Mouse (Mus musculus) MEL (cell line): Measurements from ENCODE around the gene Taar1. TPM values are rescaled to one million over a fixed set of nuclear protein-coding genes. Genes with fewer than 3 reads are reported as not detected.

ENCODE experiments used
- DNase-seq: peaks from one replicate; pipeline ENCODE4 v3.0.0; 2011; ENCODE audit warnings: low read depth, low spot score
- H3K27ac ChIP-seq: 2 replicates; pipeline ENCODE4 v1.5.1; 2012; ENCODE audit warnings: low read depth, mild to moderate bottlenecking, control low read depth, low read length, moderate library complexity; ENCODE audit not compliant: control insufficient read depth
- H3K27me3 ChIP-seq, 2 experiments: fragments of 150-350 bp in 1 of 2; sonication (generic) in 1 of 2; 2 replicates each; pipeline ENCODE4 v1.6.1; 2012; ENCODE audit warnings: low read length in 2 of 2, mild to moderate bottlenecking in 2 of 2, improper control_type of control experiment in 1 of 2, moderate library complexity in 1 of 2; ENCODE audit not compliant: insufficient read depth in 2 of 2, control insufficient read depth in 1 of 2
- H3K36me3 ChIP-seq, 2 experiments: 2 replicates each; pipeline ENCODE4 v1.6.1; 2012 to 2014; ENCODE audit warnings: low read length in 2 of 2, improper control_type of control experiment in 1 of 2, inconsistent platforms in 1 of 2, mild to moderate bottlenecking in 1 of 2; ENCODE audit not compliant: insufficient read depth in 2 of 2, control insufficient read depth in 1 of 2
- H3K4me1 ChIP-seq, 2 experiments: fragments of 150-350 bp in 1 of 2; sonication (generic) in 1 of 2; 2 replicates each; pipeline ENCODE4 v1.6.1; 2012; ENCODE audit warnings: low read length in 2 of 2, improper control_type of control experiment in 1 of 2, mild to moderate bottlenecking in 1 of 2; ENCODE audit not compliant: insufficient read depth in 2 of 2, control insufficient read depth in 1 of 2
- H3K4me3 ChIP-seq, 2 experiments: fragments of 150-350 bp in 1 of 2; sonication (generic) in 1 of 2; 2 replicates each; pipeline ENCODE4 v1.5.1; 2012; ENCODE audit warnings: low read depth in 2 of 2, low read length in 2 of 2, mild to moderate bottlenecking in 2 of 2, moderate library complexity in 2 of 2, control low read depth in 1 of 2, improper control_type of control experiment in 1 of 2; ENCODE audit not compliant: control insufficient read depth in 1 of 2, insufficient read depth in 1 of 2
- H3K79me2 ChIP-seq: 2 replicates; pipeline ENCODE4 v1.6.1; 2012; ENCODE audit warnings: mild to moderate bottlenecking, low read length, moderate library complexity; ENCODE audit not compliant: control insufficient read depth, poor library complexity, insufficient read depth
- H3K9ac ChIP-seq: 2 replicates; pipeline ENCODE4 v1.6.1; 2012; ENCODE audit warnings: low read depth, mild to moderate bottlenecking, control low read depth, low read length, moderate library complexity; ENCODE audit not compliant: control insufficient read depth, poor library complexity, severe bottlenecking
- H3K9me3 ChIP-seq: fragments of 150-350 bp; sonication (generic); replicated peaks from 2 replicates; pipeline ENCODE4 v1.6.1; 2012; ENCODE audit warnings: mild to moderate bottlenecking, low read length, improper control_type of control experiment, moderate library complexity; ENCODE audit not compliant: insufficient read depth
- CHD2 ChIP-seq: IDR thresholded peaks from 2 replicates; pipeline ENCODE4 v1.6.1; 2011; ENCODE audit warnings: low read length, improper control_type of control experiment
- CTCF ChIP-seq, 3 experiments: IDR thresholded peaks in 2 of 3; conservative IDR thresholded peaks in 1 of 3; 2 replicates each; pipeline ENCODE4 v1.5.1; 2011 to 2012; ENCODE audit warnings: low read length in 3 of 3, low read depth in 2 of 3, mild to moderate bottlenecking in 2 of 3, improper control_type of control experiment in 1 of 3, inconsistent platforms in 1 of 3, mixed read lengths in 1 of 3, moderate library complexity in 1 of 3; ENCODE audit not compliant: control insufficient read depth in 1 of 3, insufficient read depth in 1 of 3, poor library complexity in 1 of 3, severe bottlenecking in 1 of 3
- EP300 ChIP-seq, 2 experiments: IDR thresholded peaks; 2 replicates each; pipeline ENCODE4 v1.6.1; 2011; ENCODE audit warnings: improper control_type of control experiment in 2 of 2, low read length in 2 of 2, low read depth in 1 of 2, mild to moderate bottlenecking in 1 of 2
- JUND ChIP-seq: IDR thresholded peaks from 2 replicates; pipeline ENCODE4 v1.6.1; 2011; ENCODE audit warnings: low read depth, mild to moderate bottlenecking, improper control_type of control experiment, low read length
- MAZ ChIP-seq: IDR thresholded peaks from 2 replicates; pipeline ENCODE4 v1.6.1; 2012; ENCODE audit warnings: low read depth, mild to moderate bottlenecking, inconsistent platforms, low read length, improper control_type of control experiment
- MEF2A ChIP-seq: IDR thresholded peaks from 2 replicates; pipeline ENCODE4 v1.6.1; 2014; ENCODE audit warnings: low read depth, mild to moderate bottlenecking, inconsistent platforms, low read length, improper control_type of control experiment; ENCODE audit not compliant: poor library complexity, insufficient replicate concordance, severe bottlenecking; ENCODE audit errors: extremely low read depth
- MYB ChIP-seq: IDR thresholded peaks from 2 replicates; pipeline ENCODE4 v1.6.1; 2011; ENCODE audit warnings: mild to moderate bottlenecking, low read depth, low read length, improper control_type of control experiment
- POLR2A ChIP-seq, 2 experiments: IDR thresholded peaks; 2 replicates each; pipeline ENCODE4 v1.6.1; 2011 to 2012; ENCODE audit warnings: low read length in 2 of 2, mild to moderate bottlenecking in 2 of 2, control low read depth in 1 of 2, improper control_type of control experiment in 1 of 2, low read depth in 1 of 2, moderate library complexity in 1 of 2; ENCODE audit not compliant: control insufficient read depth in 1 of 2, insufficient read depth in 1 of 2, poor library complexity in 1 of 2
- POLR2AphosphoS2 ChIP-seq: IDR thresholded peaks from 2 replicates; pipeline ENCODE4 v1.6.1; 2011; ENCODE audit warnings: low read length, improper control_type of control experiment
- RCOR1 ChIP-seq: IDR thresholded peaks from 2 replicates; pipeline ENCODE4 v1.6.1; 2012; ENCODE audit warnings: low read depth, mild to moderate bottlenecking, inconsistent platforms, low read length, improper control_type of control experiment
- ZMIZ1 ChIP-seq: IDR thresholded peaks from 2 replicates; pipeline ENCODE4 v1.6.1; 2012; ENCODE audit warnings: low read depth, mild to moderate bottlenecking, inconsistent platforms, low read length, improper control_type of control experiment, moderate library complexity
- polyA plus RNA-seq, 2 experiments: library from polyadenylated mRNA; stranded (reverse) in 1 of 2; unstranded in 1 of 2; fragments of >175 nt in 1 of 2; fragments of >200 nt in 1 of 2; gene quantifications; 2 replicates each; pipeline versions ENCODE4 v1.2.1 to v1.2.4; 2012; ENCODE audit warnings: low replicate concordance in 2 of 2, low read depth in 1 of 2; ENCODE audit not compliant: insufficient read length in 2 of 2, insufficient read depth in 1 of 2, missing spikeins in 1 of 2
- total RNA-seq: library from RNA; depleted of rRNA; stranded (reverse); fragments of 300-350 nt; gene quantifications from 2 replicates; pipeline ENCODE4 v1.2.3, GENCODE M21; 2012; rRNA removed

Gene Taar1
- total and polyA plus RNA-seq, 3 experiments: not detected

DNA sequence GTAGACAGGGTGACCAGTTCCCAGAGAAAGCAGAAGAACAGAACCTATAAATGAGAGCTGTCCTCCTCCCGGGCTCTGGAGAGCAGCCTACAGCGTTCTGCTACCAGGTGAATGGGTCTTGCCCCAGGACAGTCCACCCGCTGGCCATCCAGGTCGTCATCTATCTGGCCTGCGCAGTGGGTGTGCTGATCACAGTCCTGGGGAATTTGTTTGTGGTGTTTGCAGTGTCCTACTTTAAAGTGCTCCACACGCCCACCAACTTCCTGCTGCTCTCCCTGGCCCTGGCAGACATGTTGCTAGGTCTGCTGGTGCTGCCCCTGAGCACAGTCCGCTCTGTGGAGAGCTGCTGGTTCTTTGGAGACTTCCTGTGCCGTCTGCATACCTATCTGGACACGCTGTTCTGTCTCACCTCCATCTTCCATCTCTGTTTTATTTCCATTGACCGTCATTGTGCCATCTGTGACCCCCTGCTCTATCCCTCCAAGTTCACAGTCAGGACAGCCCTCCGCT, 50.6 kb downstream of the Taar1 start, which contains the start of gene Taar5:
Gene Taar5 (plus strand): TSS at position 51 of the 510 bp plus-strand sequence.
- H3K27me3 ChIP-seq: peaks cover 8 to 10% of the 10 kb centered on the region in 2 experiments
- TF ChIP-seq JUND (no peak), MEF2A (no peak), CHD2 (no peak), MYB (no peak), POLR2A (IDR thresholded peaks at IDR 0.05; ENCODE audit: control insufficient read depth in 1 of 2, insufficient read depth in 1 of 2, low read depth in 1 of 2, low read length in 2 of 2, poor library complexity in 1 of 2) (no peak), RCOR1 (no peak), EP300 (IDR thresholded peaks at IDR 0.05; ENCODE audit: low read depth in 1 of 2, low read length in 2 of 2) (no peak), CTCF (IDR thresholded peaks at IDR 0.05 in 2 of 3, conservative IDR thresholded peaks at IDR 0.05 in 1 of 3; ENCODE audit: control insufficient read depth in 1 of 3, insufficient read depth in 1 of 3, low read depth in 2 of 3, low read length in 3 of 3, poor library complexity in 1 of 3, severe bottlenecking in 1 of 3) (no peak), POLR2AphosphoS2 (no peak), ZMIZ1 (no peak), MAZ (no peak)
- TF ChIP-seq, all 39 proteins: peak for 0
- Histone ChIP-seq H3K9ac (no peak within 1 kb of the TSS), H3K9me3 (no peaks in the 10 kb centered on the region), H3K79me2 (no peaks in the 10 kb centered on the region), H3K27ac (no peak within 1 kb of the TSS), H3K4me3 (no peak within 1 kb of the TSS), H3K4me1 (no peaks in the 10 kb centered on the region), H3K36me3 (no peaks in the 10 kb centered on the region)
- DNase-seq: no peak

Other genes with a start within 250 kb of the Taar1 start
- 5,370 and 5,608 TPM in 2 replicates for gene Rps12, start 133.1 kb upstream of the Taar1 start, total RNA-seq
- gene Rps12, start 133.1 kb upstream of the Taar1 start, polyA plus RNA-seq: 1,000 to 10,000 TPM in 1 of 2 experiments, 100 to 1,000 TPM in 1; 135 to 1,493 TPM
- not detected in 2 replicates for gene Slc18b1, start 123.4 kb upstream of the Taar1 start, total RNA-seq
- gene Slc18b1, start 123.4 kb upstream of the Taar1 start, polyA plus RNA-seq: not detected
- gene Vnn3, start 68.9 kb upstream of the Taar1 start, total RNA-seq: not detected in 2 replicates
- gene Vnn3, start 68.9 kb upstream of the Taar1 start, polyA plus RNA-seq: not detected
- gene Vnn1, start 25.7 kb upstream of the Taar1 start, total RNA-seq: not detected in 2 replicates
- gene Vnn1, start 25.7 kb upstream of the Taar1 start, polyA plus RNA-seq: not detected
- gene Taar2, start 18.2 kb downstream of the Taar1 start, total RNA-seq: not detected in 2 replicates
- gene Taar2, start 18.2 kb downstream of the Taar1 start, polyA plus RNA-seq: not detected
- gene Taar3, start 29.2 kb downstream of the Taar1 start, total RNA-seq: not detected in 2 replicates
- gene Taar3, start 29.2 kb downstream of the Taar1 start, polyA plus RNA-seq: not detected
- not detected in 2 replicates for gene Taar4, start 40.1 kb downstream of the Taar1 start, total RNA-seq
- gene Taar4, start 40.1 kb downstream of the Taar1 start, polyA plus RNA-seq: not detected
- gene Taar5, start 50.4 kb downstream of the Taar1 start, total RNA-seq: not detected in 2 replicates
- gene Taar5, start 50.4 kb downstream of the Taar1 start, polyA plus RNA-seq: not detected
- gene Taar6, start 65.3 kb downstream of the Taar1 start, total RNA-seq: not detected in 2 replicates
- gene Taar6, start 65.3 kb downstream of the Taar1 start, polyA plus RNA-seq: not detected
- not detected in 2 replicates for gene Taar7a, start 73.1 kb downstream of the Taar1 start, total RNA-seq
- not detected for gene Taar7a, start 73.1 kb downstream of the Taar1 start, polyA plus RNA-seq
- gene Taar7b, start 79.6 kb downstream of the Taar1 start, total RNA-seq: not detected in 2 replicates
- gene Taar7b, start 79.6 kb downstream of the Taar1 start, polyA plus RNA-seq: not detected
- not detected in 2 replicates for gene Taar7d, start 106.9 kb downstream of the Taar1 start, total RNA-seq
- not detected for gene Taar7d, start 106.9 kb downstream of the Taar1 start, polyA plus RNA-seq
- not detected in 2 replicates for gene Taar7e, start 117.3 kb downstream of the Taar1 start, total RNA-seq
- gene Taar7e, start 117.3 kb downstream of the Taar1 start, polyA plus RNA-seq: not detected
- not detected in 2 replicates for gene Taar7f, start 129.2 kb downstream of the Taar1 start, total RNA-seq
- not detected for gene Taar7f, start 129.2 kb downstream of the Taar1 start, polyA plus RNA-seq
- not detected in 2 replicates for gene Taar8a, start 156.1 kb downstream of the Taar1 start, total RNA-seq
- not detected for gene Taar8a, start 156.1 kb downstream of the Taar1 start, polyA plus RNA-seq
- gene Taar8b, start 171.9 kb downstream of the Taar1 start, total RNA-seq: not detected in 2 replicates
- gene Taar8b, start 171.9 kb downstream of the Taar1 start, polyA plus RNA-seq: not detected
- not detected in 2 replicates for gene Taar8c, start 181.6 kb downstream of the Taar1 start, total RNA-seq
- not detected for gene Taar8c, start 181.6 kb downstream of the Taar1 start, polyA plus RNA-seq
- gene Taar9, start 189.2 kb downstream of the Taar1 start, total RNA-seq: not detected in 2 replicates
- gene Taar9, start 189.2 kb downstream of the Taar1 start, polyA plus RNA-seq: not detected
- 32.6 and 36.1 TPM in 2 replicates for gene Stx7, start 228.9 kb downstream of the Taar1 start, total RNA-seq
- gene Stx7, start 228.9 kb downstream of the Taar1 start, polyA plus RNA-seq: 10 to 100 TPM in 1 of 2 experiments, not detected in 1; 37.7 TPM